Mouse (Mus musculus) lung, adult 10 weeks (tissue): ENCODE results near the gene Tcte2. TPM values are rescaled to one million over a fixed set of nuclear protein-coding genes. Genes with fewer than 3 reads are reported as not detected.

Experiments
- polyA plus RNA-seq: library from polyadenylated mRNA; stranded (reverse); fragments of 350-450 nt; fragmentation: Illumina TruSeq; extraction: RNeasy Lipid Tissue Mini Kit (QIAGEN cat#74804); gene quantifications from one replicate; pipeline ENCODE4 v1.2.3, GENCODE M21; 2014; ENCODE audit warnings: low read depth, low replicate concordance; ENCODE audit not compliant: insufficient read depth

Gene Tcte2
- 2.2 TPM for polyA plus RNA-seq

GRCm38 (mm10) chr17:13761179-13761913 lies at the start of gene Tcte2:
Tcte2 (minus strand) TSS chr17:13761825.

GRCm38 (mm10) chr17:13759853-13760627 lies 1.6 kb downstream of the Tcte2 start, which contains the start of gene Afdn:
Afdn (plus strand) TSS chr17:13760539.

Other genes starting within 250 kb of the Tcte2 start
- 48.1 TPM for gene Afdn, start 1.3 kb downstream of the Tcte2 start, polyA plus RNA-seq
- gene Gm7168, start 186.5 kb upstream of the Tcte2 start, polyA plus RNA-seq: not detected
- not detected for gene Gm7356, start 241.9 kb upstream of the Tcte2 start, polyA plus RNA-seq